Mouse (Mus musculus): ENCODE measurements around the gene Cxcr4. TPM values are rescaled to one million over a fixed set of nuclear protein-coding genes. Genes with fewer than 3 reads are reported as not detected.

Cxcr4 gene
- polyA plus RNA-seq, 1 experiment = 4.3 TPM

- no peak for DNase-seq
- H3K27ac ChIP-seq (ENCODE audit: insufficient read depth, low read length) = no peak overlapping the region
- H3K4me3 ChIP-seq (replicated peaks; ENCODE audit: insufficient read depth, low read depth, low read length) = no peak overlapping the region
- H3K4me1 ChIP-seq (ENCODE audit: control insufficient read depth, insufficient read depth, low read length) = peaks cover 3% of the 10 kb centered on the region; the same call in 1 of the 2 replicates
- H3K27me3 ChIP-seq (ENCODE audit: control insufficient read depth, insufficient read depth, low read length) = peaks cover 5% of the 10 kb centered on the region; the same call in 1 of the 2 replicates
- WGBS = 6% methylated on average over 6 of the region's 6 CpGs
- TF ChIP-seq POLR2A (IDR thresholded peaks at IDR 0.05; ENCODE audit: borderline replicate concordance, insufficient read depth, low read length) = no peak
- TF ChIP-seq CTCF (IDR thresholded peaks at IDR 0.05; ENCODE audit: borderline replicate concordance, insufficient read depth, low read depth, low read length) = no peak
These were observed 3.4 kb upstream of the Cxcr4 start for GRCm38 (mm10) chr1:128595528-128595927.

- Histone ChIP-seq H3K27ac (ENCODE audit: insufficient read depth, low read length) (no peak overlapping the region), H3K4me1 (ENCODE audit: control insufficient read depth, insufficient read depth, low read length) (peaks cover 4% of the 10 kb centered on the region; the same call in 1 of the 2 replicates), H3K27me3 (ENCODE audit: control insufficient read depth, insufficient read depth, low read length) (peaks cover 6% of the 10 kb centered on the region; the same call in 1 of the 2 replicates), H3K4me3 (replicated peaks; ENCODE audit: insufficient read depth, low read depth, low read length) (no peak overlapping the region)
- 12% methylated on average over 3 of the region's 3 CpGs for WGBS
- no peak for DNase-seq
- TF ChIP-seq POLR2A (IDR thresholded peaks at IDR 0.05; ENCODE audit: borderline replicate concordance, insufficient read depth, low read length) (no peak), CTCF (IDR thresholded peaks at IDR 0.05; ENCODE audit: borderline replicate concordance, insufficient read depth, low read depth, low read length) (no peak)
These were observed 3.0 kb upstream of the Cxcr4 start for GRCm38 (mm10) chr1:128595105-128595420.

- Histone ChIP-seq H3K27ac (ENCODE audit: insufficient read depth, low read length) (no peak overlapping the region), H3K27me3 (ENCODE audit: control insufficient read depth, insufficient read depth, low read length) (peaks cover 6% of the 10 kb centered on the region; the same call in 1 of the 2 replicates), H3K4me1 (ENCODE audit: control insufficient read depth, insufficient read depth, low read length) (peaks cover 4% of the 10 kb centered on the region; the same call in 1 of the 2 replicates), H3K4me3 (replicated peaks; ENCODE audit: insufficient read depth, low read depth, low read length) (no peak overlapping the region)
- TF ChIP-seq CTCF (IDR thresholded peaks at IDR 0.05; ENCODE audit: borderline replicate concordance, insufficient read depth, low read depth, low read length) (no peak), POLR2A (IDR thresholded peaks at IDR 0.05; ENCODE audit: borderline replicate concordance, insufficient read depth, low read length) (no peak)
- DNase-seq = no peak
- WGBS = 21% methylated on average over 12 of the region's 12 CpGs
These were observed 2.4 kb upstream of the Cxcr4 start for GRCm38 (mm10) chr1:128594353-128595104.

GRCm38 (mm10) chr1:128592961-128593501, 938 bp upstream of the Cxcr4 start:
- H3K27ac ChIP-seq (ENCODE audit: insufficient read depth, low read length) = no peak overlapping the region
- peak in 1 of 2 experiments; percentile 14 for DNase-seq
- TF ChIP-seq POLR2A (IDR thresholded peaks at IDR 0.05; ENCODE audit: borderline replicate concordance, insufficient read depth, low read length) = no peak
- TF ChIP-seq CTCF (IDR thresholded peaks at IDR 0.05; ENCODE audit: borderline replicate concordance, insufficient read depth, low read depth, low read length) = no peak
- peaks cover 6% of the 10 kb centered on the region; the same call in 1 of the 2 replicates for H3K27me3 ChIP-seq (ENCODE audit: control insufficient read depth, insufficient read depth, low read length)
- peak overlapping the region; percentile 40 for H3K4me3 ChIP-seq (replicated peaks; ENCODE audit: insufficient read depth, low read depth, low read length)
- H3K4me1 ChIP-seq (ENCODE audit: control insufficient read depth, insufficient read depth, low read length) = peaks cover 4% of the 10 kb centered on the region; the same call in 1 of the 2 replicates
- WGBS = under 1% methylated on average over 24 of the region's 24 CpGs

- no peak overlapping the region for H3K27ac ChIP-seq (ENCODE audit: insufficient read depth, low read length)
- peak in 1 of 2 experiments; percentile 11 for DNase-seq
- peaks cover 4% of the 10 kb centered on the region; the same call in 1 of the 2 replicates for H3K4me1 ChIP-seq (ENCODE audit: control insufficient read depth, insufficient read depth, low read length)
- H3K4me3 ChIP-seq (replicated peaks; ENCODE audit: insufficient read depth, low read depth, low read length) = peak overlapping the region; percentile 58
- WGBS = 1% methylated on average over 20 of the region's 20 CpGs
- TF ChIP-seq POLR2A (IDR thresholded peaks at IDR 0.05; ENCODE audit: borderline replicate concordance, insufficient read depth, low read length) (no peak), CTCF (IDR thresholded peaks at IDR 0.05; ENCODE audit: borderline replicate concordance, insufficient read depth, low read depth, low read length) (no peak)
- H3K27me3 ChIP-seq (ENCODE audit: control insufficient read depth, insufficient read depth, low read length) = peaks cover 6% of the 10 kb centered on the region; the same call in 1 of the 2 replicates
These were observed 327 bp downstream of the Cxcr4 start for GRCm38 (mm10) chr1:128591721-128592210.

GRCm38 (mm10) chr1:128590816-128591720, 1.0 kb downstream of the Cxcr4 start:
- Histone ChIP-seq H3K4me1 (ENCODE audit: control insufficient read depth, insufficient read depth, low read length) (peaks cover 4% of the 10 kb centered on the region; the same call in 1 of the 2 replicates), H3K27me3 (ENCODE audit: control insufficient read depth, insufficient read depth, low read length) (peaks cover 6% of the 10 kb centered on the region; the same call in 1 of the 2 replicates), H3K4me3 (replicated peaks; ENCODE audit: insufficient read depth, low read depth, low read length) (peak overlapping the region; percentile 48), H3K27ac (ENCODE audit: insufficient read depth, low read length) (no peak overlapping the region)
- DNase-seq = peak in 1 of 2 experiments; percentile 24
- WGBS = under 1% methylated on average over 63 of the region's 63 CpGs
- TF ChIP-seq CTCF (IDR thresholded peaks at IDR 0.05; ENCODE audit: borderline replicate concordance, insufficient read depth, low read depth, low read length) (no peak), POLR2A (IDR thresholded peaks at IDR 0.05; ENCODE audit: borderline replicate concordance, insufficient read depth, low read length) (no peak)

GRCm38 (mm10) chr1:128590011-128590410, 2.1 kb downstream of the Cxcr4 start:
- no peak overlapping the region for H3K4me3 ChIP-seq (replicated peaks; ENCODE audit: insufficient read depth, low read depth, low read length)
- WGBS = 6% methylated on average over 6 of the region's 6 CpGs
- H3K27me3 ChIP-seq (ENCODE audit: control insufficient read depth, insufficient read depth, low read length) = peaks cover 6% of the 10 kb centered on the region; the same call in 1 of the 2 replicates
- H3K4me1 ChIP-seq (ENCODE audit: control insufficient read depth, insufficient read depth, low read length) = peaks cover 4% of the 10 kb centered on the region; the same call in 1 of the 2 replicates
- TF ChIP-seq CTCF (IDR thresholded peaks at IDR 0.05; ENCODE audit: borderline replicate concordance, insufficient read depth, low read depth, low read length) (no peak), POLR2A (IDR thresholded peaks at IDR 0.05; ENCODE audit: borderline replicate concordance, insufficient read depth, low read length) (no peak)
- DNase-seq = no peak
- H3K27ac ChIP-seq (ENCODE audit: insufficient read depth, low read length) = no peak overlapping the region
